Mouse (Mus musculus) heart, embryonic 14.5 days (tissue): ENCODE data around the gene Macrod1. TPM values are rescaled to one million over a fixed set of nuclear protein-coding genes. Genes with fewer than 3 reads are reported as not detected.
A peak's percentile ranks its signal among the peaks of the same experiment; 100 is the strongest.

Experiments
- ATAC-seq: fragments of 200-750 bp; cut with Nextera tagmentation; 2 replicates; pipeline ENCODE4 v1.8.0; 2017; ENCODE audit warnings: low read depth, moderate TSS enrichment; ENCODE audit not compliant: insufficient number of reproducible peaks, insufficient read depth, low FRiP score
- H3K27ac ChIP-seq, 2 experiments: fragments of 200-500 bp in 1 of 2; fragments of 300-500 bp in 1 of 2; sonication (generic) in 1 of 2; replicated peaks in 1 of 2; 2 replicates each; pipeline ENCODE4 v1.5.1; 2012 to 2014; ENCODE audit warnings: low read depth in 2 of 2, low read length in 2 of 2, control low read depth in 1 of 2, mild to moderate bottlenecking in 1 of 2, mixed read lengths in 1 of 2; ENCODE audit not compliant: control insufficient read depth in 1 of 2, insufficient read depth in 1 of 2
- H3K27me3 ChIP-seq: fragments of 300-500 bp; sonication (generic); 2 replicates; pipeline ENCODE4 v1.6.1; 2014; ENCODE audit warnings: mild to moderate bottlenecking, low read length, control low read depth; ENCODE audit not compliant: control insufficient read depth, insufficient read depth
- H3K36me3 ChIP-seq: fragments of 300-500 bp; sonication (generic); 2 replicates; pipeline ENCODE4 v1.6.1; 2014; ENCODE audit warnings: mild to moderate bottlenecking, control low read depth, low read length, mixed read lengths; ENCODE audit not compliant: control insufficient read depth, insufficient read depth
- H3K4me1 ChIP-seq, 2 experiments: fragments of 200-500 bp in 1 of 2; fragments of 300-500 bp in 1 of 2; sonication (generic) in 1 of 2; 2 replicates each; pipeline ENCODE4 v1.6.1; 2012 to 2014; ENCODE audit warnings: low read length in 2 of 2, control low read depth in 1 of 2, mixed read lengths in 1 of 2; ENCODE audit not compliant: control insufficient read depth in 2 of 2, insufficient read depth in 2 of 2
- H3K4me2 ChIP-seq: fragments of 300-500 bp; sonication (generic); 2 replicates; pipeline ENCODE4 v1.6.1; 2014; ENCODE audit warnings: mild to moderate bottlenecking, low read length
- H3K4me3 ChIP-seq, 2 experiments: fragments of 200-500 bp in 1 of 2; fragments of 300-500 bp in 1 of 2; sonication (generic) in 1 of 2; 2 replicates each; pipeline ENCODE4 v1.5.1; 2012 to 2014; ENCODE audit warnings: low read length in 2 of 2, mild to moderate bottlenecking in 2 of 2, control low read depth in 1 of 2, low read depth in 1 of 2, moderate library complexity in 1 of 2; ENCODE audit not compliant: control insufficient read depth in 1 of 2, insufficient read depth in 1 of 2
- H3K9ac ChIP-seq: fragments of 300-500 bp; sonication (generic); 2 replicates; pipeline ENCODE4 v1.6.1; 2014; ENCODE audit warnings: mild to moderate bottlenecking, low read length
- H3K9me3 ChIP-seq: fragments of 300-500 bp; sonication (generic); 2 replicates; pipeline ENCODE4 v1.6.1; 2016; ENCODE audit warnings: low read length, control low read depth; ENCODE audit not compliant: control insufficient read depth
- WGBS: fragments of 180-500 bp; shearing (Covaris S2); extraction: QIAGEN DNeasy Blood & Tissue Kit; methylation state at CpG from one replicate; pipeline ENCODE4 v1.1.7; 2014; 5-methylcytosine and 5-hydroxymethylcytosine counted together
- polyA plus RNA-seq: library from polyadenylated mRNA; unstranded; fragments of >200 nt; fragmentation: Nextera tagmentation; extraction: Ambion mirVana; gene quantifications from 2 replicates; pipeline ENCODE4 v1.2.1, GENCODE M21; 2014

Gene Macrod1
- polyA plus RNA-seq, 1 experiment from 2014 or later: 53.0 TPM

DNA sequence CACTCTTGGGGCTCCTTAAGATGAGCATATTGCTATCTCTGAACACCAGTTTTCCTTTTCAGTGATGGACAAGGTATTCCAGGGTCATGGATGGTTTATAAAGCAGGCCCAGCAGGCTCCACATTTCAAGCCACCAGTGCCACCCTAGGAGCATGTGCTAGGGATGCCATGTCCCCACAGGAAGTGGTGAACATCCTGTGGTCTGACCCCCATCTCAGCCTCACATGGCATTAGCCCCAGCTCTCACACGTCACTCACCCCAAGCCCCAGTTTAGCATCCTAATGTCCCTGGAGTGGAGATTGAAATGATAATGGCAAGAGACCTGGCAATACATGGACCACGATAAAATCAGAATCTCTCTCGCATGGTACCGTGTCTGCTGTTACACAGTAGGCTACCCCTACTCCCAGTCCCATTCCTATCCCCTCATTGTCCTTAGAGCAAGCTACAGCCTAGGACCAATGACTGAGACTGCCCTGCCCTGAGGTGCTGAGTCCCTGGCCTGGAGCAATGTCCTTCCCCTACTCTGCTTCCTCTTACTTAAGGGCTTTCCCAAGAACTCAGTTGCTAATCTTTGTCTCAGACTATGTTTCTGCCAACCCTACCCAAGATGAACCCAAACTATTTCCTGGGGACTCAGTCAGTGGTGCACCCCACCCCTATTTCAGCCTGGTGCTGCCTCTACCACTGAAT lies 59.6 kb downstream of the Macrod1 start:
- Histone ChIP-seq H3K4me1 (peaks cover 27 to 42% of the 10 kb centered on the region in 2 experiments), H3K36me3 (no peaks in the 10 kb centered on the region), H3K9ac (no peak overlapping the region), H3K4me2 (no peak overlapping the region), H3K27ac (no peak overlapping the region), H3K9me3 (no peaks in the 10 kb centered on the region), H3K27me3 (no peaks in the 10 kb centered on the region), H3K4me3 (no peak overlapping the region)
- WGBS: 84% methylated on average over 4 of the region's 4 CpGs
- ATAC-seq: no peak

DNA sequence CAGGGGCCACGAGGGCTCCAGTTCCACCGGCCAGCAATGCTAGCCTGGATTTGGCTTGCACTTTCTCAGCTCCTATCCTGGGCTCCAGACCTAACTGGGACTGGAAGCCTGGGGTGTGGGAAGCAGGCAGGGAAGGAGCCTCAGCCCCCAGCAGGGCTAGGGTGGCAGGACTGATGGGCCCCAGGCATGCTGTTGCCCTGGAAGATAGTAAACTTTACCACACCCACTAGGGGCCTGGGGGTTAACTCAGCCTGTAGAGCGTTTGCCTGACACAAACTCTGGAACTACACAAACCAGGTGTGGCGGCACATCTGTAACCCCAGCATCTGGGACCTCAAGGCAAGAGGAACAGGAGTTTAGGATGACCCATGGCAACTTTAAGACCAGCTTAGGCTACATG lies 60.5 kb downstream of the Macrod1 start:
- Histone ChIP-seq H3K36me3 (no peaks in the 10 kb centered on the region), H3K4me1 (peaks cover 37 to 51% of the 10 kb centered on the region in 2 experiments), H3K27me3 (no peaks in the 10 kb centered on the region), H3K9ac (no peak overlapping the region), H3K27ac (no peak overlapping the region), H3K4me2 (no peak overlapping the region), H3K9me3 (no peaks in the 10 kb centered on the region), H3K4me3 (no peak overlapping the region)
- no peak for ATAC-seq
- WGBS: 61% methylated on average over 4 of the region's 4 CpGs

DNA sequence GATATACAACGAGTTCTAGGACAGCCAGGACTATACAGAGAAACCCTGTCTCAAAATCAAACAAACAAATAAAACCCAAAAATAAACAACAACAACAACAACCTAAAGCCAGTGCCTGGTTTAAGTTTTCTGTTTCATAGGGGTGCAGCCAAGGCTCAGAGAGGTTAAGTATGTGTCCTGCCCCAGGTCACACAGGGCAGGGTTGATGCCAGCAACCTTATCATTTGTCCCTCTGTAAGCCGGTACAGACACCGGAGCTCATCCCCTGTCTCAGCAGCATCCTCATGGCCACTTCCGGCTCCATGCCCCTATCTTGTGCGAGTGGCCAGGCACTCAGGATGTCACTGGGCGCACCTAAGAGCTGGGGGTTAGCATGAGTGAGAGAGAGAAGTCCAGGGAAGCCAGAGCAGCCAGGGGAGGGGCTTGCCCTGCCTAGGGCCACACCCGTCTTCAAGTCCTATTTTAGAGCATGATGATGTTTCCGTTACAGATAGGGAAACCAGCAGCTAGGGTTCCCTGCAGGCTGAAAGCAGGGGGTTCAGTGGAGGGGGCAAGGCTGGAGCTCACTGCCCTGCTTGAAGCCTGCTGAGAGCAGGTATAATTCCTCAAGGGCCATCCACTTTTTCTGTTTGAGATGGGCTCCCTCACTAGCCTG lies 61.2 kb downstream of the Macrod1 start:
- Histone ChIP-seq H3K4me2 (0 out of 2 replicates have a peak overlapping the region, but pooled peaks have one; percentile 11), H3K36me3 (no peaks in the 10 kb centered on the region), H3K27ac (0 out of 4 replicates have a peak overlapping the region, but pooled peaks of 1 of the 2 experiments have one; percentile 41), H3K4me1 (peaks cover 40 to 55% of the 10 kb centered on the region in 2 experiments), H3K4me3 (no peak overlapping the region), H3K9ac (peak overlapping the region; percentile 55), H3K9me3 (no peaks in the 10 kb centered on the region), H3K27me3 (no peaks in the 10 kb centered on the region)
- WGBS: 26% methylated on average over 8 of the region's 8 CpGs
- 0 out of 2 replicates have a peak, but pooled peaks have one; percentile 14 for ATAC-seq

DNA sequence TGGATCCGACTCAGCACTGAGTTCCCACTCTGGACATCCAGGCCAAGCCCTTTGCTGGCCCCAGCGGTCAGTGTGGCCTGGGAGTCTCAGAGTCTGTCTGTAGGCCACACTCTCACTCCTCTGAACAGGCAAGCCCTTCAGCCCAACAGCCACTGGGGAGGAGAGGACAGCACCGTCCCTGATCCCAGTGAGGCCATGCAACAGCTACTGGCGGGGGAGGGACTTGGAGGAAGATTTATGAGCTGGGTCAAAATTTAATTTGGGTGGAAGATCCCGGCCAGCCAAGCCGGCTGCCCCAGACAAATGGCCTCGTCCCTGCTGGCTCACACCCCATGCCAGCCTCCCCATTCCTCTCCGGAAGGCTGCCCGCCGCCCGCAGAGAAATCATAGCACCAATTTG lies 64.6 kb downstream of the Macrod1 start:
- Histone ChIP-seq H3K9ac (peak overlapping the region; percentile 46), H3K4me2 (no peak overlapping the region), H3K27ac (peak overlapping the region; percentile 36 to 95; a peak in 3 of 4 replicates), H3K9me3 (no peaks in the 10 kb centered on the region), H3K4me3 (no peak overlapping the region), H3K36me3 (no peaks in the 10 kb centered on the region), H3K4me1 (peaks cover 29 to 41% of the 10 kb centered on the region in 2 experiments), H3K27me3 (no peaks in the 10 kb centered on the region)
- ATAC-seq: no peak
- 66% methylated on average over 11 of the region's 11 CpGs for WGBS

DNA sequence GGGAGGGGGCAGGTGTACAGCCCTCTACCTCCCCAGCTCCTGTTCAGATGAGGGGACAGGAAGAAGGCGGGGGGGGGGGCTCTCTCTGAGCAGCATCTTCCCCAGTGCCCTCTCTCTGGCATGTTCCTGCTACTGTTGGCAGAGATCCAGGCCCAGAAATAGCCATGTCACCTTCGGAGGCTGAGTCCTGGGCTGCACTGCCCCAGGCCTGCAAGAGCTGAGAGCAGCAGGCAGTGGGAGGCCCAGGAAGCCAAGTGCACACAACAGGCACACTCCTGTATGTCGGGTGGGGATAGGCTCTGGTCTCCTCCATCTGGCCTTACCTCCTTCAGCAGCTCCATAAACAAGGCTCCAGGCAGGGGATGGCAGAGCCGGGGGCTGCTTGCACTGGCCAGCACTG lies 65.7 kb downstream of the Macrod1 start:
- Histone ChIP-seq H3K4me3 (0 out of 4 replicates have a peak overlapping the region, but pooled peaks of 1 of the 2 experiments have one; percentile 3), H3K4me2 (peak overlapping the region; percentile 59), H3K9me3 (no peaks in the 10 kb centered on the region), H3K36me3 (no peaks in the 10 kb centered on the region), H3K27ac (peak overlapping the region; percentile 95 to 99), H3K27me3 (no peaks in the 10 kb centered on the region), H3K9ac (peak overlapping the region; percentile 65), H3K4me1 (peaks cover 26 to 38% of the 10 kb centered on the region in 2 experiments)
- WGBS: 12% methylated on average over 4 of the region's 4 CpGs
- ATAC-seq: peak; percentile 82

DNA sequence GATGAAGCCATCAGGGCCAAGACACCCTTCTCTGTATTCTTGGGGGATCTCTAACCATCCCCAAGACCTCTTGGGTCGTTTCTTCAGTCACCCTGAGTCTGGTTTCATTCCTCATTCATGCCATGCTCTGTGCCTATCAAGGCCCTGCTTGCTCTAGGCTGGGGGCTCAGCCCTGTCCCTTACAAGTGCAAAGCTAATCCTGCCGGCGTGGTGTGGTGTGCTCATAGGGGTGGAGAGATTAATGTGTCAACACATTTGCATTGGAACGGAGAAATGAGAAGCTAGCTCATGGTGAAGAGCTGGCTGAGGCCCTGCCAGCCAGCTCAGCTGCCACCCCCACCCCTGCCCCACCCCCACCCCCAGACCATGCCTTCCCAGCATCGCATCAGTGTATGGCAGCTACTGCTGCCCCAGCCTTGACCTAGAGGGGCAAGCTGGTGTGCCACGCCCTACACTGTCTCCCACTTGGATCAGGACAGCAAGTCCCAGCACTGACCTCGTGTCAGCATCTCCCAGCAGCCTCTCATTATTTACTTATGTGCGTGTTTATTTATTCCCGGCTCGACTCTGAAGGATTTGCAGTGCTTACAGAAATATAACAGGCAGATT lies 66.2 kb downstream of the Macrod1 start:
- Histone ChIP-seq H3K9ac (peak overlapping the region; percentile 65), H3K4me2 (peak overlapping the region; percentile 59)

DNA sequence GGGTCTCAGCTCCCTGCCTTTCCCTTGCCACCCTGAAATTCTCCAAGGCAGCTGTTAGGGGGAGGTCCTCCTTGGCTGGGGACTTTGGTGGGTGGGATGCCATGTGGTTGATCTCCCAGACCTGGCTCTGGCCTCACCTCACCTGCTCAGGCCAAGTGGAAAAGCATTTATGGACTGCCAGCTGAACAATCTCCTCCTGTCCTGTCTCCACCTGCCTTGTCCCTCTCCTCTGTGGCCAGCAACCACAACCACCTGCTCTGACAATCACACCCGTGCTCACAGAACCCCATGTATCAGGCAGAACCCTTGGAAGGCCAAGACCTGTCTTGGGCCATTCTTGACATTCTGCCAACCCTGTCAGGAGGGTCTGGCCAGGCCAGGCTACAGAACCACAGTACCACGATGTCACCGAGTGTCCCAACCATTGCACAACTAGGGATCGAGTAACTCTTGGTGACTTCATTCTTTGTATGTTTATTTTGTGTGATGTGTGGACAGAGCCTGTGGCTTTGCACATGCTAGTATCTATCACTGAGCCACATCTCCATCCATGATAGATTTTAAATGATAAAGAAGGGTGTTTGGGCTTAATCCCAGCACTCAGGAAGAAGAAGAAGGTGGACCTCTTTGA lies 69.0 kb downstream of the Macrod1 start:
- no peak overlapping the region for H3K27ac ChIP-seq
- 64% methylated on average over 4 of the region's 4 CpGs for WGBS
- H3K9ac ChIP-seq: no peak overlapping the region
- H3K4me2 ChIP-seq: no peak overlapping the region
- peaks cover 34 to 51% of the 10 kb centered on the region in 2 experiments for H3K4me1 ChIP-seq
- no peaks in the 10 kb centered on the region for H3K9me3 ChIP-seq
- ATAC-seq: no peak
- H3K27me3 ChIP-seq: no peaks in the 10 kb centered on the region
- H3K36me3 ChIP-seq: no peaks in the 10 kb centered on the region
- no peak overlapping the region for H3K4me3 ChIP-seq

More for the DNA sequence above, 66.2 kb downstream of the Macrod1 start:
- 22% methylated on average over 10 of the region's 10 CpGs for WGBS
- no peaks in the 10 kb centered on the region for H3K27me3 ChIP-seq
- H3K36me3 ChIP-seq: no peaks in the 10 kb centered on the region
- H3K4me3 ChIP-seq: 0 out of 4 replicates have a peak overlapping the region, but pooled peaks of 1 of the 2 experiments have one; percentile 3
- H3K4me1 ChIP-seq: peaks cover 24 to 34% of the 10 kb centered on the region in 2 experiments
- peak overlapping the region; percentile 95 to 99 for H3K27ac ChIP-seq
- H3K9me3 ChIP-seq: no peaks in the 10 kb centered on the region
- peak; percentile 82 for ATAC-seq
